Mouse (Mus musculus): ENCODE data around the gene Phactr4.

Phactr4 gene

DNA sequence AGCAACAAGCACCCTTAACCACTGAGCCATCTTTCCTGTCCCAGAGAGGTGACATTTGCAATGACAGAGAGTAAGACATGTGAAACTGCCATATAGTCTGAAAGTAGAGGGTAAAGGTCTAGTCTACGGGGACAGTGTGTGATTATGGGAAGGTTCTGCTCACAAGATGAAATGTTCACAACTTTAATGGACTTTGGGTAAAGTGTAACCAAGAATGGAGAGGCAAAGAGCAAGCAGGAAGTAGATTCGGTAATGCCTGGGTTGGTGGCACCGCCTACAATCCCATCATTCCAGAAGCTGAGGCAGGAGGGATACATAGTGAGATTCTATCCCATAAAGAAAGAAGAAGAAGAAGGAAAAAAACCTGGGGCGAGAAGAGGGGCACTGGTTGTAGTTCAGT lies 76.0 kb downstream of the Phactr4 start:
- Histone ChIP-seq H3K9me3 (ENCODE audit: low read length) (no peaks in the 10 kb centered on the region), H3K4me1 (replicated peaks; ENCODE audit: low read depth, low read length) (peaks cover 71% of the 10 kb centered on the region)

DNA sequence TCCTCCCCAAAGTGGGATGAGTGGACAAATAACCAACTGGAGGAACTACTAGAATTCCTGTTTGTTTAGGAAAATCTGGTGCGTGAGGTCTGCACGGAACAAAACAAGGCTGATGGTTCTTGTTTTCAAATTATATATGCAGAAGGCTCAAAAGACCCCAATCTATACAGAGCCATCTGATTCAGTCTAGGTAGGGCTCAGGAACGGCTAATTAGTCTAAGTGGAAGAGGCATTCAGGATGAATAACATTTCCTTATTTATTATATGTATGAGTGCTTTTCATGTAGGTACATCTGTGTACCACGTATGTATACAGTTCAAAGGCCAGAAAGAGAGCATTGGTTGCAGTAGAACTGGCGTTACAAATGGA lies 76.5 kb downstream of the Phactr4 start:
- no peak for TF ChIP-seq CTCF (conservative IDR thresholded peaks at IDR 0.05; ENCODE audit: low read length)
- TF ChIP-seq NANOG (IDR thresholded peaks at IDR 0.05; ENCODE audit: borderline replicate concordance, low read length): no peak
- TF ChIP-seq POU5F1 (IDR thresholded peaks at IDR 0.05; ENCODE audit: borderline replicate concordance, low read length): no peak
- Histone ChIP-seq H3K27me3 (ENCODE audit: insufficient read depth, low read length) (no peaks in the 10 kb centered on the region), H3K36me3 (ENCODE audit: insufficient read depth, low read length) (peaks cover 50% of the 10 kb centered on the region), H3K9me3 (ENCODE audit: low read length) (no peaks in the 10 kb centered on the region), H3K4me1 (replicated peaks; ENCODE audit: low read depth, low read length) (peaks cover 74% of the 10 kb centered on the region), H3K4me3 (replicated peaks; ENCODE audit: low read length) (peak overlapping the region; percentile 92)

More for the DNA sequence above, 76.0 kb downstream of the Phactr4 start:
- Histone ChIP-seq H3K36me3 (ENCODE audit: insufficient read depth, low read length) (peaks cover 50% of the 10 kb centered on the region), H3K27me3 (ENCODE audit: insufficient read depth, low read length) (no peaks in the 10 kb centered on the region), H3K4me3 (replicated peaks; ENCODE audit: low read length) (no peak overlapping the region)
- TF ChIP-seq CTCF (conservative IDR thresholded peaks at IDR 0.05; ENCODE audit: low read length): no peak
- TF ChIP-seq POU5F1 (IDR thresholded peaks at IDR 0.05; ENCODE audit: borderline replicate concordance, low read length): no peak
- TF ChIP-seq NANOG (IDR thresholded peaks at IDR 0.05; ENCODE audit: borderline replicate concordance, low read length): no peak

DNA sequence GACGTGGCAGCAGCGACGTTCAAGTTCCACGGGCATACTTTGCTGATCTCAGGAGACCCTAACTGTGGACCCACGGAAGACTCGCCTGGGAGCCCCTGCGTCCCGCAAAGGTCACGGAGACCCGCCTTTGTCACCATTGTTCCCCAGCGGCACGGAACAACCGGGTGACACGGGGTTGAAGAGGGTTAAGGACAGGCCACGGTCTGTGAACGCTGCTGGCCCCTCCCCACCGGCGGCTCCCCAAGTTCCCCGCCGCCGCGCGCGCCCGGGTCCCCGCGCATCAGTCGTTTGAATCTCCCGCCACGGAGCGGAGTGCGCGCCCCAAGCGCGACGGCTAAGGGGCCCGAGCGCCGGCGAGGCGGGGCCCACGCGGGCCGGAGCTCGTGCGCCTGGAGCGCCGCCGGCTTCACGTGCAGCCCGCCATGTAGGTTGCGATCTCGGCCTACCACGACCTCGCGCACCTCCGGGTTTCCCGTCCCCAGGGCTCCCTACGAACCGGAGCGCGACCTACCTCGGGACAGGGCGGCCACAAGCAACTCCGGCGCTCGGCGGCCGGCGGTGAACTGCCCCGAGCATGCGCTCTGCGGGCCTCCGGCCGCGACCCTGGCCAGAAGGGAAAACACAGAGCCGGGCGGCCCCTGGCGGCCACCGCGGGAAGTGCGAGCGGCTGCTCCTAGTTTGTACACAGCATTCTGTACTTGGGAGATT lies 77.0 kb downstream of the Phactr4 start:
- H3K4me3 ChIP-seq (replicated peaks; ENCODE audit: low read length): peak overlapping the region; percentile 92
- H3K27me3 ChIP-seq (ENCODE audit: insufficient read depth, low read length): no peaks in the 10 kb centered on the region
- TF ChIP-seq POU5F1 (IDR thresholded peaks at IDR 0.05; ENCODE audit: borderline replicate concordance, low read length): no peak
- TF ChIP-seq CTCF (conservative IDR thresholded peaks at IDR 0.05; ENCODE audit: low read length): peak; percentile 72
- H3K4me1 ChIP-seq (replicated peaks; ENCODE audit: low read depth, low read length): peaks cover 80% of the 10 kb centered on the region
- H3K9me3 ChIP-seq (ENCODE audit: low read length): no peaks in the 10 kb centered on the region
- peaks cover 50% of the 10 kb centered on the region for H3K36me3 ChIP-seq (ENCODE audit: insufficient read depth, low read length)

DNA sequence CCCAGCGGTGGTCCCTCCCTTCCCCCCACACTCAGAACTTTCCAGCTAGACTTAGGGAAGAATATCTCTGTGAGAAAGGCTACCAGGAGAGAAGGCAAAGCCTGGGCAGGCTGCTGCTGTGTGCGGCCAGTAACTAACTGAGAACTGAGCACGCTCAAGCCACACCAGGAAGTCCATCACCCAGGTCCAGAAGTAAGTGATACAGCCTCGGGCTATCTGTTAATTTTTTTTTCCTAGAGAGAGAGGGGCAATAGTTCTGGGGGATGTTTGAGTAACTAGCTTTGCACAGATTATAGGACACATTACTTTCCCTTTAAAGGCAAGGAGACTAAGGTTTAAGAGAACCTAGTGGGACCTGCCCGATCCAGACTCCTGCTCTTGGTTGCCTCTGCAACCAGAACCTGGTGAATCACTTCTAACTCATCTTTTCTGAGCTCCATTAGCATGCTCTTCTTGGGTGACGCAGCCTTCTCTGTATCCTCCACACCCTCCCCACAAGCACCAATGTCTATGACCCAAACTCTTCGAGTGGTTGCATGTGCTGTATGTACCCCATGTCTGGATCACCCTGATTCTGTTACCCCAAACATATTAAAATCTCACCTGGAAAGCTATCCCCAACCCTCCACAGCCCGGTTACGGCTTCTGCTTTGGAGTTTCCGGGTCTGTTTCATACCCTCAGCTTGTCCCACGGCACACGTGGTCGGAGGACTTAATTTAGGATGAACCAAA lies 77.7 kb downstream of the Phactr4 start:
- H3K27me3 ChIP-seq (ENCODE audit: insufficient read depth, low read length): no peaks in the 10 kb centered on the region
- H3K4me1 ChIP-seq (replicated peaks; ENCODE audit: low read depth, low read length): peaks cover 83% of the 10 kb centered on the region
- peak overlapping the region; percentile 92 for H3K4me3 ChIP-seq (replicated peaks; ENCODE audit: low read length)
- H3K36me3 ChIP-seq (ENCODE audit: insufficient read depth, low read length): peaks cover 56% of the 10 kb centered on the region
- TF ChIP-seq CTCF (conservative IDR thresholded peaks at IDR 0.05; ENCODE audit: low read length) (no peak), POU5F1 (IDR thresholded peaks at IDR 0.05; ENCODE audit: borderline replicate concordance, low read length) (no peak), NANOG (IDR thresholded peaks at IDR 0.05; ENCODE audit: borderline replicate concordance, low read length) (no peak)
- H3K9me3 ChIP-seq (ENCODE audit: low read length): no peaks in the 10 kb centered on the region

DNA sequence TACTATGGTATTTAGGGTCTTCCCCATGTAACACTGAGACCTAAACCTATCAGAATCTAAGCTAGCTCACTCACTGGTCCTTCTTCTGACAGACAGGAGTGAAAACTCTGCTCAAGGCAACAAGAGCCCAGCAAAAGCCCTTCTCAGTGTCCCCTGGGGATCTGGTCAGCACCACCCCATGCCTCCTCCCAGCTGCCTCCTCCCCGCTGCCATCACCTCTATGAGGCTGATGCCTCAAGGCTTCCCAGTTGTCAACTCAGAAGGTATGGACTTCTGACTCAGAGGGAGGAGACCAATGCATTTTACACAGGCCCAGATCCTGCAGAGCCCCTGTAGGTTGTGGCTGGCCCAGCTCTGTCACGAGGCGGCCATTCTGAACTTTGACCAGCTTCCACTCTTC lies 80.8 kb downstream of the Phactr4 start:
- no peaks in the 10 kb centered on the region for H3K9me3 ChIP-seq (ENCODE audit: low read length)
- no peak overlapping the region for H3K4me3 ChIP-seq (replicated peaks; ENCODE audit: low read length)
- TF ChIP-seq NANOG (IDR thresholded peaks at IDR 0.05; ENCODE audit: borderline replicate concordance, low read length) (no peak), CTCF (conservative IDR thresholded peaks at IDR 0.05; ENCODE audit: low read length) (no peak), POU5F1 (IDR thresholded peaks at IDR 0.05; ENCODE audit: borderline replicate concordance, low read length) (no peak)
- H3K36me3 ChIP-seq (ENCODE audit: insufficient read depth, low read length): peaks cover 77% of the 10 kb centered on the region
- H3K4me1 ChIP-seq (replicated peaks; ENCODE audit: low read depth, low read length): peaks cover 80% of the 10 kb centered on the region
- H3K27me3 ChIP-seq (ENCODE audit: insufficient read depth, low read length): no peaks in the 10 kb centered on the region

DNA sequence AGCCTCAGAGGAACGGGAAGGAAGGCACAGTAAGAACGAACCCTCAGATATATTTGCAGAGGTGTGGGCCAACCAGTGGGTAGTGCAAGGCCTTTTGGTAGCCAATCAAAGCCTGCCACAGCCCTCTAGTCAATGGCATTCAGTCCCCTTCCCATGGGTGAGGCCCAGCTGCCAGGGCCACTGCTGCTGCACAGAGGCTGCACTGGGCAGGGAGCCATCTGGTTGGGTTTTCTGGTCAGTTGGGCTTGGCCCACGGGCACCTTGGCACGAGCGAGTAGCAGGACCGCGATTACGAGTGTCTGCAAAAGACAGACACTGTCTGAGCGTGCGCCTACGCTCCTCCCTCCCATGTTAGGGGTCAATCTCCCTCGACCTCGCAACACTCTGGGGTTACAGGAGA lies 83.3 kb downstream of the Phactr4 start:
- TF ChIP-seq POU5F1 (IDR thresholded peaks at IDR 0.05; ENCODE audit: borderline replicate concordance, low read length) (no peak), CTCF (conservative IDR thresholded peaks at IDR 0.05; ENCODE audit: low read length) (no peak), NANOG (IDR thresholded peaks at IDR 0.05; ENCODE audit: borderline replicate concordance, low read length) (no peak)
- H3K27me3 ChIP-seq (ENCODE audit: insufficient read depth, low read length): no peaks in the 10 kb centered on the region
- H3K4me3 ChIP-seq (replicated peaks; ENCODE audit: low read length): no peak overlapping the region
- H3K4me1 ChIP-seq (replicated peaks; ENCODE audit: low read depth, low read length): peaks cover 61% of the 10 kb centered on the region
- peaks cover 99% of the 10 kb centered on the region for H3K36me3 ChIP-seq (ENCODE audit: insufficient read depth, low read length)
- H3K9me3 ChIP-seq (ENCODE audit: low read length): no peaks in the 10 kb centered on the region

DNA sequence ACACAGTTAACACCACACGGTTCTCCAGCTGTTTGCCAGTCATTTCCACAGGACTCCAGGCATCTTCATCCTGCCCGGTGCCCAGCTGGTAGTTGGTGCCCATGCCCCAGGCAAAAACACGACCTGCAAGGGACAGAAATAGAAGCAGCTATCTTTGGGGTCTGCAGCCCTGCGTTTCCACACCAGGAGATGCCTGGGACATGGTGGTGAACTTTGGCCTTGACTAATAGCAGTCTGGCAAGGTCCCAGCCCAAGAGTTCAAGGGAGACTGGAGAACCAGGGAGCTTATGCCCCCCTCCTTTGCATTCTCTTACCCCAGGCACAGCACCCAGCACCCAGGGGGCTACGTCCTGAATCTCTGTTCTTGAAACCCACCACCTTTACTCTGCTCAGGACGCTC lies 89.4 kb downstream of the Phactr4 start:
- H3K4me3 ChIP-seq (replicated peaks; ENCODE audit: low read length): no peak overlapping the region
- H3K4me1 ChIP-seq (replicated peaks; ENCODE audit: low read depth, low read length): peaks cover 29% of the 10 kb centered on the region
- H3K36me3 ChIP-seq (ENCODE audit: insufficient read depth, low read length): peaks cover 77% of the 10 kb centered on the region
- no peaks in the 10 kb centered on the region for H3K27me3 ChIP-seq (ENCODE audit: insufficient read depth, low read length)
- TF ChIP-seq CTCF (conservative IDR thresholded peaks at IDR 0.05; ENCODE audit: low read length) (no peak), POU5F1 (IDR thresholded peaks at IDR 0.05; ENCODE audit: borderline replicate concordance, low read length) (no peak), NANOG (IDR thresholded peaks at IDR 0.05; ENCODE audit: borderline replicate concordance, low read length) (no peak)
- H3K9me3 ChIP-seq (ENCODE audit: low read length): no peaks in the 10 kb centered on the region

DNA sequence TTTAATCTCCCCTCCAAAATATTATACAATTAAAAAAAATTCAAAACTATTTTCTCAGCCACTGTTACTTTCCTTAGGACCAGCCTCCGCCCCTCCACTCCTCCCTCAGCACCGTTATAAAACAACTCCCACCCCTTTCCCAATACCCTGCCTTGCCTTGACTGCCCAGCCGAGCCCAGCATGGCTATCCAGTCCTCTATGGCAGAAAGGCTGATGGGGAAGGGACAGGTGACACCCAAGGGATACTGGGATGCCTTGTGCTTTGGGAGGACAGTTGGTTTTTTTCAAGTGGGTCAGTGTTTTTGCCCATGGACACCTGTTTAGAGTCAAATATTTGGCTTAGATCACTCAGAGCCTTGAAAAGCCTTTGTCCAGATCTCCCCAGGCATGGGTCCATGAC lies 90.3 kb downstream of the Phactr4 start:
- H3K9me3 ChIP-seq (ENCODE audit: low read length): no peaks in the 10 kb centered on the region

More for the DNA sequence above, 90.3 kb downstream of the Phactr4 start:
- Histone ChIP-seq H3K4me1 (replicated peaks; ENCODE audit: low read depth, low read length) (peaks cover 25% of the 10 kb centered on the region), H3K36me3 (ENCODE audit: insufficient read depth, low read length) (peaks cover 76% of the 10 kb centered on the region), H3K4me3 (replicated peaks; ENCODE audit: low read length) (no peak overlapping the region), H3K27me3 (ENCODE audit: insufficient read depth, low read length) (no peaks in the 10 kb centered on the region)
- no peak for TF ChIP-seq POU5F1 (IDR thresholded peaks at IDR 0.05; ENCODE audit: borderline replicate concordance, low read length)
- no peak for TF ChIP-seq NANOG (IDR thresholded peaks at IDR 0.05; ENCODE audit: borderline replicate concordance, low read length)
- TF ChIP-seq CTCF (conservative IDR thresholded peaks at IDR 0.05; ENCODE audit: low read length): no peak
